24 mouse cellular contexts compared by ENCODE assay signal in genomic region chr13:98771484-98771883, GRCm38 (mm10). TPM values are rescaled to one million over a fixed set of nuclear protein-coding genes. Genes with fewer than 3 reads are reported as not detected.
DNase-seq lines count a peak whose midpoint lies in the region; ATAC-seq and TF ChIP-seq lines count a peak whose summit lies in the region.
"Had no signal": no experiment of that assay in that cellular context is flagged by ENCODE, and none has a peak within 500 bp of the region (broad histone marks: within the 10 kb centered on the region; RNA-seq: fewer than 3 reads in every experiment).

No protein-coding gene starts in this region.

- DNase-seq in midbrain, embryonic 14.5 days = peak; percentile 2
- DNase-seq in CH12.LX (ENCODE audit: extremely low read depth) = no peak
- no peak for DNase-seq in ES-E14 (ENCODE audit: low read depth, low spot score)
- DNase-seq in MEL (ENCODE audit: low read depth, low spot score) = no peak
- no peak for DNase-seq in lung, postnatal 25 days (ENCODE audit: low spot score)
- DNase-seq in right cerebral cortex, postnatal 4 days = no peak
- DNase-seq in lung, adult 18-20 months = no peak
- DNase-seq: adrenal gland, adult 2 months; adrenal gland, adult 8-10 months; adrenal gland, postnatal 10 days; adrenal gland, postnatal 14 days; adrenal gland, postnatal 25 days; adrenal gland, postnatal 36 days; B cell, adult 2 months; cerebellum, adult 11 months; cerebellum, adult 11-12 months; cerebellum, adult 18-20 months; cerebellum, adult 2 months; cerebellum, adult 8-10 months had no signal

- H3K4me3 ChIP-seq in midbrain, embryonic 14.5 days (replicated peaks; ENCODE audit: low read depth, low read length) = no peak overlapping the region
- H3K4me3 ChIP-seq in midbrain, embryonic 15.5 days = no peak overlapping the region
- no peak overlapping the region for H3K4me3 ChIP-seq in CH12.LX (replicated peaks in 1 of 3; ENCODE audit: low read depth in 2 of 3, low read length in 2 of 3, poor library complexity in 1 of 3)
- H3K4me3 ChIP-seq in ES-E14 (ENCODE audit: insufficient read depth in 1 of 2, low read depth in 1 of 2, low read length in 2 of 2, poor library complexity in 1 of 2, severe bottlenecking in 1 of 2) = no peak overlapping the region
- no peak overlapping the region for H3K4me3 ChIP-seq in MEL (ENCODE audit: control insufficient read depth in 1 of 2, insufficient read depth in 1 of 2, low read depth in 2 of 2, low read length in 2 of 2)

- TF ChIP-seq EP300 in CH12.LX (IDR thresholded peaks at IDR 0.05; ENCODE audit: low read length) (no peak), MEL (IDR thresholded peaks at IDR 0.05; ENCODE audit: low read depth in 1 of 2, low read length in 2 of 2) (no peak)

- TF ChIP-seq CTCF in CH12.LX (conservative IDR thresholded peaks at IDR 0.05 in 1 of 2, IDR thresholded peaks at IDR 0.05 in 1 of 2; ENCODE audit: low read depth in 2 of 2, low read length in 2 of 2) (no peak), MEL (IDR thresholded peaks at IDR 0.05 in 2 of 3, conservative IDR thresholded peaks at IDR 0.05 in 1 of 3; ENCODE audit: control insufficient read depth in 1 of 3, insufficient read depth in 1 of 3, low read depth in 2 of 3, low read length in 3 of 3, poor library complexity in 1 of 3, severe bottlenecking in 1 of 3) (no peak)

- in situ Hi-C loops in CH12.LX (cut with MboI; ENCODE audit: low pct_ligation_motif_present, low pct_unique_long_range_greater_than_20kb, low sequenced_read_pairs) (no loop called here), ES-E14 (cut with MboI; ENCODE audit: low sequenced_read_pairs in 2 of 2, unreplicated experiment in 2 of 2) (no loop called here)

- 56% methylated on average over 2 of the region's 2 CpGs for WGBS in midbrain, embryonic 14.5 days
- 72% methylated on average over 2 of the region's 2 CpGs for WGBS in midbrain, embryonic 15.5 days

- no peak overlapping the region for H3K4me2 ChIP-seq in midbrain, embryonic 14.5 days (ENCODE audit: low read length)
- H3K4me2 ChIP-seq in midbrain, embryonic 15.5 days = no peak overlapping the region
- H3K4me2 ChIP-seq in CH12.LX (ENCODE audit: insufficient read depth, low read depth, poor library complexity, severe bottlenecking) = no peak overlapping the region

- peaks cover 18% of the 10 kb centered on the region for H3K36me3 ChIP-seq in midbrain, embryonic 14.5 days (ENCODE audit: control insufficient read depth, insufficient read depth, low read length)
- H3K36me3 ChIP-seq in midbrain, embryonic 15.5 days (replicated peaks) = peaks cover 3% of the 10 kb centered on the region; the same call in 1 of the 2 replicates
- peaks cover 0 to 17% of the 10 kb centered on the region in 2 experiments for H3K36me3 ChIP-seq in CH12.LX (replicated peaks in 1 of 2; ENCODE audit: control insufficient read depth in 1 of 2, insufficient read depth in 1 of 2, low read length in 1 of 2)
- no peaks in the 10 kb centered on the region; the same call in 1 of the 2 replicates for H3K36me3 ChIP-seq in ES-E14 (ENCODE audit: control insufficient read depth, insufficient read depth, low read length, poor library complexity, severe bottlenecking)
- H3K36me3 ChIP-seq in MEL (ENCODE audit: control insufficient read depth in 1 of 2, insufficient read depth in 2 of 2, low read length in 2 of 2) = peaks cover 3 to 9% of the 10 kb centered on the region in 2 experiments

- H3K79me2 ChIP-seq in CH12.LX (replicated peaks; ENCODE audit: control insufficient read depth, extremely low read depth, insufficient read depth, poor library complexity, severe bottlenecking) (no peaks in the 10 kb centered on the region), MEL (ENCODE audit: control insufficient read depth, insufficient read depth, low read length, poor library complexity) (no peaks in the 10 kb centered on the region)

- no peaks in the 10 kb centered on the region for H3K27me3 ChIP-seq in midbrain, embryonic 14.5 days (ENCODE audit: control insufficient read depth, insufficient read depth, low read length)
- no peaks in the 10 kb centered on the region for H3K27me3 ChIP-seq in midbrain, embryonic 15.5 days (replicated peaks)
- no peaks in the 10 kb centered on the region for H3K27me3 ChIP-seq in CH12.LX (replicated peaks)
- H3K27me3 ChIP-seq in MEL (ENCODE audit: control insufficient read depth in 1 of 2, insufficient read depth in 2 of 2, low read length in 2 of 2) = no peaks in the 10 kb centered on the region
- H3K27me3 ChIP-seq: Patski had no signal

- no peak overlapping the region for H3K27ac ChIP-seq in midbrain, embryonic 14.5 days (replicated peaks; ENCODE audit: low read depth, low read length)
- H3K27ac ChIP-seq in midbrain, embryonic 15.5 days = no peak overlapping the region
- H3K27ac ChIP-seq in CH12.LX (ENCODE audit: insufficient read depth, low read depth) (no peak overlapping the region), ES-E14 (ENCODE audit: insufficient read depth, low read depth, low read length, poor library complexity, severe bottlenecking) (no peak overlapping the region), MEL (ENCODE audit: control insufficient read depth, low read depth, low read length) (no peak overlapping the region)

- no peak for TF ChIP-seq RAD21 in CH12.LX (IDR thresholded peaks at IDR 0.05; ENCODE audit: low read depth, low read length)
- no peak for TF ChIP-seq RAD21 in MEL (IDR thresholded peaks at IDR 0.05; ENCODE audit: low read depth, low read length)

- TF ChIP-seq POLR2A in CH12.LX (IDR thresholded peaks at IDR 0.05; ENCODE audit: low read depth, low read length) (no peak), MEL (IDR thresholded peaks at IDR 0.05; ENCODE audit: control insufficient read depth in 1 of 2, insufficient read depth in 1 of 2, low read depth in 1 of 2, low read length in 2 of 2, poor library complexity in 1 of 2) (no peak)

- no peaks in the 10 kb centered on the region for H3K9me3 ChIP-seq in midbrain, embryonic 14.5 days (ENCODE audit: control insufficient read depth, low read length)
- H3K9me3 ChIP-seq in midbrain, embryonic 15.5 days = no peaks in the 10 kb centered on the region
- no peaks in the 10 kb centered on the region for H3K9me3 ChIP-seq in CH12.LX (replicated peaks; ENCODE audit: low read length)
- H3K9me3 ChIP-seq in ES-E14 (ENCODE audit: control insufficient read depth, insufficient read depth, low read depth, low read length) = no peaks in the 10 kb centered on the region
- H3K9me3 ChIP-seq in MEL (replicated peaks; ENCODE audit: insufficient read depth, low read length) = no peaks in the 10 kb centered on the region
- H3K9me3 ChIP-seq: G1E had no signal

- H3K4me1 ChIP-seq in midbrain, embryonic 14.5 days (ENCODE audit: control insufficient read depth, insufficient read depth, low read length) = 0 out of 2 replicates have a peak, but pooled peaks cover 4% of the 10 kb centered on the region
- peaks cover 3% of the 10 kb centered on the region; the same call in 1 of the 2 replicates for H3K4me1 ChIP-seq in midbrain, embryonic 15.5 days
- H3K4me1 ChIP-seq in CH12.LX (ENCODE audit: control insufficient read depth in 1 of 2, insufficient read depth in 2 of 2) (peaks cover 0 to 3% of the 10 kb centered on the region in 2 experiments; a peak in 1 of 4 replicates), ES-E14 (ENCODE audit: control insufficient read depth in 2 of 2, insufficient read depth in 2 of 2, low read length in 2 of 2, poor library complexity in 1 of 2) (no peaks in the 10 kb centered on the region), MEL (ENCODE audit: control insufficient read depth in 1 of 2, insufficient read depth in 2 of 2, low read length in 2 of 2) (peaks cover 0 to 5% of the 10 kb centered on the region in 2 experiments; a peak in 2 of 4 replicates)

- no peak overlapping the region for H3K9ac ChIP-seq in midbrain, embryonic 14.5 days (replicated peaks; ENCODE audit: low read length)
- no peak overlapping the region for H3K9ac ChIP-seq in midbrain, embryonic 15.5 days
- H3K9ac ChIP-seq in CH12.LX (ENCODE audit: insufficient read depth, low read depth) (no peak overlapping the region), ES-E14 (ENCODE audit: insufficient read depth, low read depth, low read length, poor library complexity, severe bottlenecking) (no peak overlapping the region), MEL (ENCODE audit: control insufficient read depth, low read depth, low read length, poor library complexity, severe bottlenecking) (no peak overlapping the region)

- dilution Hi-C loops in CH12.LX (cut with MboI; ENCODE audit: extremely low pct_ligation_motif_present, extremely low pct_unique_long_range_greater_than_20kb, low sequenced_read_pairs) = no loop called here

- ATAC-seq in midbrain, embryonic 14.5 days (ENCODE audit: low FRiP score, low TSS enrichment) = no peak
- ATAC-seq in midbrain, embryonic 15.5 days (replicated peaks) = no peak
- ATAC-seq: activated CD4-positive, CD25-positive, alpha-beta regulatory T cell, adult 4 months; CD4-positive, CD25-positive, alpha-beta regulatory T cell, adult 4 months; Patski had no signal

TF ChIP-seq in CH12.LX, 34 proteins besides CTCF, POLR2A, EP300 and RAD21:
- TF ChIP-seq MAFK (IDR thresholded peaks at IDR 0.05; ENCODE audit: insufficient replicate concordance, low read length) (peak; percentile 80), MYC (IDR thresholded peaks at IDR 0.05; ENCODE audit: low read depth, low read length) (no peak), JUN (IDR thresholded peaks at IDR 0.05; ENCODE audit: insufficient read depth, low read depth, low read length) (no peak)
TF ChIP-seq in CH12.LX: peak in this region for 1.

TF ChIP-seq in ES-E14, 5 proteins besides CTCF, POLR2A, EP300 and RAD21:
- TF ChIP-seq MAFK (IDR thresholded peaks at IDR 0.05; ENCODE audit: insufficient read depth, low read depth, low read length) (peak; percentile 80; the same call in 1 of the 2 replicates), HCFC1 (IDR thresholded peaks at IDR 0.05; ENCODE audit: borderline replicate concordance, insufficient read depth, low read length) (no peak)

TF ChIP-seq in MEL, 35 proteins besides CTCF, POLR2A, EP300 and RAD21 (continues in another document):
- TF ChIP-seq NELFE (IDR thresholded peaks at IDR 0.05; ENCODE audit: low read depth, low read length) = no peak
- TF ChIP-seq MAFK (IDR thresholded peaks at IDR 0.05; ENCODE audit: borderline replicate concordance, low read depth, low read length) = 0 out of 2 replicates have a peak, but pooled peaks have one; percentile 28
- TF ChIP-seq NRF1 (IDR thresholded peaks at IDR 0.05; ENCODE audit: insufficient read depth, low read depth, low read length, poor library complexity, severe bottlenecking) = no peak
- no peak for TF ChIP-seq ELF1 (IDR thresholded peaks at IDR 0.05; ENCODE audit: low read depth, low read length)

RNA-seq across cellular contexts. Expression of gene Fcho2, which starts 43.8 kb away (rescaled TPM):
- 22.4 and 23.6 TPM in 2 replicates for polyA plus RNA-seq in midbrain, embryonic 14.5 days (2014; fragmentation: Nextera tagmentation; extraction: Ambion mirVana)
- polyA plus RNA-seq in midbrain, embryonic 15.5 days (2015; fragmentation: Nextera tagmentation; extraction: Ambion mirVana) = 24.4 and 26.1 TPM in 2 replicates
- total RNA-seq in CH12.LX (2012; rRNA removed) (3.0 and 3.2 TPM in 2 replicates), CH12.LX (2014; rRNA removed) (5.6 and 6.7 TPM in 2 replicates), ES-E14 (2012; rRNA removed) (12.1 and 13.6 TPM in 2 replicates), MEL (2012; rRNA removed) (2.2 and 2.4 TPM in 2 replicates)
- polyA plus RNA-seq in CH12.LX (2012; ENCODE audit: insufficient read length, low read depth) (8.2 and 9.0 TPM in 2 replicates), MEL (2012; ENCODE audit: insufficient read depth in 1 of 2, insufficient read length in 2 of 2, low read depth in 1 of 2, low replicate concordance in 2 of 2, missing spikeins in 1 of 2) (1 to 10 TPM in 1 of 2 experiments, not detected in 1; 5.8 TPM)
